Mouse (Mus musculus) intestine, embryonic 16.5 days (tissue): ENCODE measurements around the gene Eef1akmt1. TPM values are rescaled to one million over a fixed set of nuclear protein-coding genes. Genes with fewer than 3 reads are reported as not detected.
A peak's percentile ranks its signal among the peaks of the same experiment; 100 is the strongest.

Source experiments
- ATAC-seq: fragments of 200-750 bp; cut with Nextera tagmentation; 2 replicates; pipeline ENCODE4 v1.8.0; 2017; ENCODE audit warnings: moderate TSS enrichment, moderate library complexity
- H3K27ac ChIP-seq: fragments of 300-500 bp; sonication (generic); 2 replicates; pipeline ENCODE4 v1.5.1; 2014; ENCODE audit warnings: mild to moderate bottlenecking, low read length
- H3K27me3 ChIP-seq: fragments of 300-500 bp; sonication (generic); replicated peaks from 2 replicates; pipeline ENCODE4 v1.6.1; 2014; ENCODE audit warnings: low read length, control low read depth, mixed read lengths; ENCODE audit not compliant: control insufficient read depth, insufficient read depth
- H3K36me3 ChIP-seq: fragments of 300-500 bp; sonication (generic); 2 replicates; pipeline ENCODE4 v1.6.1; 2014; ENCODE audit warnings: low read length, control low read depth; ENCODE audit not compliant: control insufficient read depth, insufficient read depth
- H3K4me1 ChIP-seq: fragments of 300-500 bp; sonication (generic); 2 replicates; pipeline ENCODE4 v1.6.1; 2014; ENCODE audit warnings: low read length, control low read depth, mixed read lengths; ENCODE audit not compliant: control insufficient read depth, insufficient read depth
- H3K4me2 ChIP-seq: fragments of 300-500 bp; sonication (generic); 2 replicates; pipeline ENCODE4 v1.6.1; 2014; ENCODE audit warnings: low read depth, low read length, control low read depth
- H3K4me3 ChIP-seq: fragments of 300-500 bp; sonication (generic); 2 replicates; pipeline ENCODE4 v1.5.1; 2014; ENCODE audit warnings: mild to moderate bottlenecking, low read length
- H3K9ac ChIP-seq: fragments of 300-500 bp; sonication (generic); 2 replicates; pipeline ENCODE4 v1.6.1; 2014; ENCODE audit warnings: low read depth, low read length
- H3K9me3 ChIP-seq: fragments of 300-500 bp; sonication (generic); 2 replicates; pipeline ENCODE4 v1.6.1; 2016; ENCODE audit warnings: low read length, control low read depth; ENCODE audit not compliant: control insufficient read depth
- WGBS: fragments of 180-500 bp; shearing (Covaris S2); extraction: QIAGEN DNeasy Blood & Tissue Kit; methylation state at CpG from one replicate; pipeline ENCODE4 v1.1.7; 2014; 5-methylcytosine and 5-hydroxymethylcytosine counted together
- polyA plus RNA-seq: library from polyadenylated mRNA; unstranded; fragments of >200 nt; fragmentation: Nextera tagmentation; extraction: Ambion mirVana; gene quantifications from 2 replicates; pipeline ENCODE4 v1.2.1, GENCODE M21; 2015

The Eef1akmt1 gene
- polyA plus RNA-seq, 1 experiment from 2014 or later, result 91.7 TPM

- 85% methylated on average over 5 of the region's 5 CpGs for WGBS
- H3K36me3 ChIP-seq, result 0 out of 2 replicates have a peak, but pooled peaks cover 4% of the 10 kb centered on the region
- no peaks in the 10 kb centered on the region for H3K4me1 ChIP-seq
- no peak overlapping the region for H3K4me2 ChIP-seq
- no peaks in the 10 kb centered on the region for H3K9me3 ChIP-seq
- H3K4me3 ChIP-seq, result no peak overlapping the region
- ATAC-seq, result no peak
- H3K9ac ChIP-seq, result no peak overlapping the region
- H3K27ac ChIP-seq, result no peak overlapping the region
- no peaks in the 10 kb centered on the region for H3K27me3 ChIP-seq
Measured at GRCm38 (mm10) chr14:57554434-57554833, 17.0 kb downstream of the Eef1akmt1 start.

GRCm38 (mm10) chr14:57552945-57553344 is 18.5 kb downstream of the Eef1akmt1 start:
- no peak overlapping the region for H3K4me3 ChIP-seq
- H3K27me3 ChIP-seq, result no peaks in the 10 kb centered on the region
- H3K9ac ChIP-seq, result no peak overlapping the region
- H3K36me3 ChIP-seq, result 0 out of 2 replicates have a peak, but pooled peaks cover 4% of the 10 kb centered on the region
- H3K4me1 ChIP-seq, result no peaks in the 10 kb centered on the region
- ATAC-seq, result no peak
- H3K27ac ChIP-seq, result no peak overlapping the region
- no peak overlapping the region for H3K4me2 ChIP-seq
- H3K9me3 ChIP-seq, result no peaks in the 10 kb centered on the region

- H3K4me3 ChIP-seq, result no peak overlapping the region
- peaks cover 5% of the 10 kb centered on the region; the same call in 1 of the 2 replicates for H3K36me3 ChIP-seq
- no peak overlapping the region for H3K9ac ChIP-seq
- peak overlapping the region; percentile 67 for H3K27ac ChIP-seq
- ATAC-seq, result peak; percentile 78
- 0 out of 2 replicates have a peak, but pooled peaks cover 4% of the 10 kb centered on the region for H3K4me1 ChIP-seq
- 0 out of 2 replicates have a peak overlapping the region, but pooled peaks have one; percentile 1 for H3K4me2 ChIP-seq
- 42% methylated on average over 5 of the region's 5 CpGs for WGBS
- H3K27me3 ChIP-seq, result no peaks in the 10 kb centered on the region
- H3K9me3 ChIP-seq, result no peaks in the 10 kb centered on the region
Measured at GRCm38 (mm10) chr14:57547062-57547461, 24.4 kb downstream of the Eef1akmt1 start.

- Histone ChIP-seq H3K27me3 (no peaks in the 10 kb centered on the region), H3K9ac (no peak overlapping the region), H3K4me1 (0 out of 2 replicates have a peak, but pooled peaks cover 4% of the 10 kb centered on the region), H3K9me3 (peaks cover 3% of the 10 kb centered on the region; the same call in 1 of the 2 replicates), H3K4me3 (no peak overlapping the region), H3K27ac (peak overlapping the region; percentile 63), H3K4me2 (0 out of 2 replicates have a peak overlapping the region, but pooled peaks have one; percentile 1), H3K36me3 (peaks cover 7% of the 10 kb centered on the region; the same call in 1 of the 2 replicates)
- ATAC-seq, result peak; percentile 89
- WGBS, result 13% methylated on average over 13 of the region's 13 CpGs
Measured at GRCm38 (mm10) chr14:57546557-57547021, 24.8 kb downstream of the Eef1akmt1 start.

- Histone ChIP-seq H3K27ac (peak overlapping the region; percentile 63), H3K4me1 (0 out of 2 replicates have a peak, but pooled peaks cover 4% of the 10 kb centered on the region), H3K9ac (no peak overlapping the region), H3K9me3 (peaks cover 3% of the 10 kb centered on the region; the same call in 1 of the 2 replicates), H3K4me2 (no peak overlapping the region), H3K36me3 (peaks cover 7% of the 10 kb centered on the region; the same call in 1 of the 2 replicates), H3K4me3 (no peak overlapping the region), H3K27me3 (no peaks in the 10 kb centered on the region)
- 73% methylated on average over 8 of the region's 8 CpGs for WGBS
- ATAC-seq, result no peak
Measured at GRCm38 (mm10) chr14:57546131-57546530, 25.3 kb downstream of the Eef1akmt1 start.

GRCm38 (mm10) chr14:57545526-57545925 is 25.9 kb downstream of the Eef1akmt1 start:
- Histone ChIP-seq H3K4me2 (no peak overlapping the region), H3K27me3 (no peaks in the 10 kb centered on the region), H3K9me3 (peaks cover 3% of the 10 kb centered on the region; the same call in 1 of the 2 replicates), H3K27ac (no peak overlapping the region), H3K4me3 (no peak overlapping the region), H3K9ac (no peak overlapping the region), H3K4me1 (0 out of 2 replicates have a peak, but pooled peaks cover 4% of the 10 kb centered on the region), H3K36me3 (peaks cover 7% of the 10 kb centered on the region; the same call in 1 of the 2 replicates)
- WGBS, result 85% methylated on average over 17 of the region's 17 CpGs
- no peak for ATAC-seq

- Histone ChIP-seq H3K27me3 (no peaks in the 10 kb centered on the region), H3K9me3 (peaks cover 3% of the 10 kb centered on the region; the same call in 1 of the 2 replicates), H3K27ac (no peak overlapping the region), H3K4me1 (0 out of 2 replicates have a peak, but pooled peaks cover 4% of the 10 kb centered on the region), H3K36me3 (peaks cover 7% of the 10 kb centered on the region; the same call in 1 of the 2 replicates), H3K4me2 (no peak overlapping the region), H3K4me3 (no peak overlapping the region), H3K9ac (no peak overlapping the region)
- WGBS, result 86% methylated on average over 13 of the region's 13 CpGs
- no peak for ATAC-seq
Measured at GRCm38 (mm10) chr14:57543420-57544039, 27.9 kb downstream of the Eef1akmt1 start.

GRCm38 (mm10) chr14:57542231-57542630 is 29.2 kb downstream of the Eef1akmt1 start:
- Histone ChIP-seq H3K4me1 (peaks cover 11% of the 10 kb centered on the region; the same call in 1 of the 2 replicates), H3K9me3 (peaks cover 3% of the 10 kb centered on the region; the same call in 1 of the 2 replicates), H3K36me3 (peaks cover 7% of the 10 kb centered on the region; the same call in 1 of the 2 replicates), H3K27ac (no peak overlapping the region), H3K4me3 (no peak overlapping the region), H3K9ac (no peak overlapping the region), H3K27me3 (no peaks in the 10 kb centered on the region), H3K4me2 (no peak overlapping the region)
- no peak for ATAC-seq
- 72% methylated on average over 34 of the region's 34 CpGs for WGBS

GRCm38 (mm10) chr14:57540683-57541082 is 30.7 kb downstream of the Eef1akmt1 start:
- Histone ChIP-seq H3K27me3 (no peaks in the 10 kb centered on the region), H3K27ac (no peak overlapping the region), H3K36me3 (peaks cover 7% of the 10 kb centered on the region; the same call in 1 of the 2 replicates), H3K9ac (no peak overlapping the region), H3K4me2 (no peak overlapping the region), H3K4me1 (peaks cover 7% of the 10 kb centered on the region; the same call in 1 of the 2 replicates), H3K9me3 (peaks cover 3% of the 10 kb centered on the region; the same call in 1 of the 2 replicates), H3K4me3 (no peak overlapping the region)
- WGBS, result 73% methylated on average over 11 of the region's 11 CpGs
- ATAC-seq, result no peak
